Mouse (Mus musculus) lung, adult 18-20 months (tissue): Measurements from ENCODE around the gene Wscd2.

ENCODE experiments used
- DNase-seq, 2 experiments: peaks; one replicate each; pipeline ENCODE4 v3.0.0; 2022; ENCODE audit warnings: mixed read lengths in 2 of 2

Gene Wscd2

GRCm38 (mm10) chr5:113487879-113488278, 2.3 kb upstream of the Wscd2 start:
- DNase-seq: no peak

- DNase-seq: no peak
Observed at GRCm38 (mm10) chr5:113489617-113490016, 516 bp upstream of the Wscd2 start.

- DNase-seq: no peak
Observed at GRCm38 (mm10) chr5:113490467-113491260, 531 bp downstream of the Wscd2 start.

GRCm38 (mm10) chr5:113491552-113491951, 1.4 kb downstream of the Wscd2 start:
- no peak for DNase-seq

- DNase-seq: no peak
Observed at GRCm38 (mm10) chr5:113491988-113492387, 1.9 kb downstream of the Wscd2 start.

GRCm38 (mm10) chr5:113492417-113493035, 2.4 kb downstream of the Wscd2 start:
- DNase-seq: no peak

GRCm38 (mm10) chr5:113493997-113494396, 3.9 kb downstream of the Wscd2 start:
- DNase-seq: no peak

GRCm38 (mm10) chr5:113496926-113497325, 6.8 kb downstream of the Wscd2 start:
- DNase-seq: no peak

GRCm38 (mm10) chr5:113499421-113499820, 9.3 kb downstream of the Wscd2 start:
- DNase-seq: no peak

- DNase-seq: no peak
Observed at GRCm38 (mm10) chr5:113503276-113503675, 13.1 kb downstream of the Wscd2 start.

- no peak for DNase-seq
Observed at GRCm38 (mm10) chr5:113504654-113505053, 14.5 kb downstream of the Wscd2 start.

- DNase-seq: no peak
Observed at GRCm38 (mm10) chr5:113506065-113506464, 15.9 kb downstream of the Wscd2 start.

GRCm38 (mm10) chr5:113506779-113507178, 16.6 kb downstream of the Wscd2 start:
- DNase-seq: no peak

- no peak for DNase-seq
Observed at GRCm38 (mm10) chr5:113509167-113509566, 19.0 kb downstream of the Wscd2 start.

- no peak for DNase-seq
Observed at GRCm38 (mm10) chr5:113513640-113514039, 23.5 kb downstream of the Wscd2 start.

GRCm38 (mm10) chr5:113514062-113514461, 23.9 kb downstream of the Wscd2 start:
- no peak for DNase-seq

GRCm38 (mm10) chr5:113516119-113516872, 26.2 kb downstream of the Wscd2 start:
- no peak for DNase-seq

- peak; percentile 6 to 23 for DNase-seq
Observed at GRCm38 (mm10) chr5:113516873-113517336, 26.8 kb downstream of the Wscd2 start.

GRCm38 (mm10) chr5:113517387-113517786, 27.3 kb downstream of the Wscd2 start:
- DNase-seq: no peak

- no peak for DNase-seq
Observed at GRCm38 (mm10) chr5:113521037-113521436, 30.9 kb downstream of the Wscd2 start.

GRCm38 (mm10) chr5:113538826-113539225, 48.7 kb downstream of the Wscd2 start:
- no peak for DNase-seq

GRCm38 (mm10) chr5:113539438-113539837, 49.3 kb downstream of the Wscd2 start:
- DNase-seq: no peak

- DNase-seq: no peak
Observed at GRCm38 (mm10) chr5:113539858-113540257, 49.7 kb downstream of the Wscd2 start.

GRCm38 (mm10) chr5:113541196-113541595, 51.1 kb downstream of the Wscd2 start:
- no peak for DNase-seq
